Mouse (Mus musculus): ENCODE data around the gene Pigq. TPM values are rescaled to one million over a fixed set of nuclear protein-coding genes. Genes with fewer than 3 reads are reported as not detected.

Gene Pigq
- polyA plus RNA-seq, 1 experiment from 2014 or later = 59.7 TPM

DNA sequence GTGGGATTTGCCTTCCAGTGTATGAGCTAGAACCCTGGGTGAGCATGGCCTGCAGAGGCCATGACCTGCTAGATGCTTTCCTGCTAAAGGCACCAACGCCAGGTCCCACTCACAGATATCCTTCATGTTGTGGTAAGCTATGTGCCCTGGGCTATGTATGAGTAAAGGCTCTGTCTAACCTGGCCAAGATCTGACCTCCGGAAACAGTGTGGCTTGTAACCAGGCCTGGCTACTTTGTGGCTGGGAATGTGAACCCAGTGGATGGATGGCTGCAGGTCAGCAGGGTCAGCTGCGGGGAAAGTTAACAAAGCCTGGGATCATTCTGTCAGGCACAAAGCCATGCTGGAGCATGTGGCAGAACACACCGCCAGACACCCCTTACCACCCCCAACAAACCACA is 63.0 kb downstream of the Pigq start:
- no peak for ATAC-seq
- Histone ChIP-seq H3K27me3 (replicated peaks; ENCODE audit: control insufficient read depth, insufficient read depth, low read length) (no peaks in the 10 kb centered on the region), H3K4me3 (ENCODE audit: low read length) (no peak overlapping the region), H3K36me3 (ENCODE audit: control insufficient read depth, insufficient read depth, low read length) (peaks cover 14% of the 10 kb centered on the region; the same call in 1 of the 2 replicates), H3K9ac (ENCODE audit: low read depth, low read length) (no peak overlapping the region), H3K9me3 (ENCODE audit: control insufficient read depth, low read length) (no peaks in the 10 kb centered on the region), H3K27ac (ENCODE audit: low read length) (no peak overlapping the region), H3K4me1 (ENCODE audit: control insufficient read depth, insufficient read depth, low read length) (peaks cover 4% of the 10 kb centered on the region; the same call in 1 of the 2 replicates), H3K4me2 (ENCODE audit: low read depth, low read length) (no peak overlapping the region)
- 40% methylated on average over 4 of the region's 4 CpGs for WGBS

DNA sequence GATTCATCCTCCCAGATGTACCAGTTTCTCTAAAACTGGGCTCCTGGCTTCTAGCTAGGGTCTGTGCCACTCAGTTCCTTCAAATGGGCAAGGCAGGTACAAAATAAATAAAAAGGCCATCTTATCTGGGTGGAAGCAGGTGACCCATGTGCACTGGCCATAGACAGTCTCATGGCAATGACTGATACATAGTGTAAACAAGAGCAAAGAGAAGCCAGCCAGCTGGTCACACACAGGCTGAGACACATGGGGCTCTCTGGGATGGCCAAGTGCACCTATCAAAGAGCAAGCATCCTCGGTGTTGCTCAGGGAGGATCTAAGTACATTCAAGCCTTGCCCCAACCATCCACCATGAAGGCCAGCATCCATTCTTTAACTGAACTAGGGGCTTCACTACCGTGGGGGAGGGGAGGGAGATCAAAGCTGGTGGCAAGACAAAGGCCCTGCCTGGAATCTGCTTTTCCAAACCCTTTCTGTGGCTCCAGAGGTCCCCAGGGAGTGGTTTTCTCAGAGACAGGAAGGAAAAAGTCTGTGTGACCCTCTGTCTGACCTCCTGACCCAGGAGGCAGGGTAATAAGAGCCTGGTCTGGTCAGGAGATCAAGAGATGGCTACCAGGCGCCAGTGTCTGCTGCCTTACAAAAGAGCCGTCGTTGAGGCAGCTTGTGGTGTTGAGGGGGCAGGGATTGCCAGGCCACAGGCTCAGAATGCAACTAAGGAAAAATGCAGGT is 63.7 kb downstream of the Pigq start:
- no peak for ATAC-seq
- H3K4me3 ChIP-seq (ENCODE audit: low read length) = no peak overlapping the region
- H3K36me3 ChIP-seq (ENCODE audit: control insufficient read depth, insufficient read depth, low read length) = peaks cover 14% of the 10 kb centered on the region; the same call in 1 of the 2 replicates
- no peaks in the 10 kb centered on the region for H3K9me3 ChIP-seq (ENCODE audit: control insufficient read depth, low read length)
- 22% methylated on average over 5 of the region's 5 CpGs for WGBS
- H3K9ac ChIP-seq (ENCODE audit: low read depth, low read length) = no peak overlapping the region
- H3K27me3 ChIP-seq (replicated peaks; ENCODE audit: control insufficient read depth, insufficient read depth, low read length) = no peaks in the 10 kb centered on the region
- no peak overlapping the region for H3K4me2 ChIP-seq (ENCODE audit: low read depth, low read length)
- peaks cover 10% of the 10 kb centered on the region for H3K4me1 ChIP-seq (ENCODE audit: control insufficient read depth, insufficient read depth, low read length)
- H3K27ac ChIP-seq (ENCODE audit: low read length) = no peak overlapping the region

DNA sequence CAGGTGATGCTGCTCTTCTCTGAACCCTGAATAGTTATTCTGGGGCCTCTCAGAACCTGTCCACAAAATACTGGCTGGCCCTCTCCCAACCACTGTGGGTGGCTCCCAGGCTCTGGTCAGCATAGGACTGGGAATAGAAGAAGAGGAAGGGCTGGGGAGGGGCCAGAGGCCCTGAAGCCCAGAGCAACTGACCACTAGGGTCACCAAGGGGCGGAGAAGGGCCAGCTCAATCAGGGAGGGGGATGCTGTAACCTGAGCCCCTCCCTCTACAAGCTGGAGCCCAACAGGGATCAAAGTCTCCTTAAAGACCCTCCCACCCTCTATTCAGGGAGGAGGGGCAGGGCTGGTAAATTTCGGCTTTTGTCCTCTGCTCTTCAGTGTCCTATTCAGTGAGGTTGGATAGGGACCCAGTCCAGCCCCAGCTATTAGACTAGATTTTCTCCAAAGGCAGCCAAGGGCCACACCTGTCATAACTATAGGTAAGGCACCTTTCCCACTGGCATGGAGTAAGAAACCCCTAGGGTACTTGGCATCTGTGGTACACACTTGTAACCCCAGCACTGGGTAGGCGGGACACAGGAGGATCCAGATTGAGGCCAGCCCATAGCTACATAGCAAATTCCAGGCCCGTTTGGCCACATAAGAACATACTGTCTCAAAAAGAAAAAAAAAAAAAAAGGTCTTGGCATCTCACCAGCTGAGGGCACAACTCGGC is 64.4 kb downstream of the Pigq start, which contains the start of gene Wfikkn1:
Gene Wfikkn1, minus strand, starts transcription at position 663 of the 715 bp plus-strand sequence.
- H3K9me3 ChIP-seq (ENCODE audit: control insufficient read depth, low read length) = no peaks in the 10 kb centered on the region
- H3K36me3 ChIP-seq (ENCODE audit: control insufficient read depth, insufficient read depth, low read length) = peaks cover 14% of the 10 kb centered on the region; the same call in 1 of the 2 replicates
- peaks cover 13% of the 10 kb centered on the region for H3K4me1 ChIP-seq (ENCODE audit: control insufficient read depth, insufficient read depth, low read length)
- H3K9ac ChIP-seq (ENCODE audit: low read depth, low read length) = no peak within 1 kb of the TSS
- ATAC-seq = no peak
- H3K4me2 ChIP-seq (ENCODE audit: low read depth, low read length) = no peak within 1 kb of the TSS
- 39% methylated on average over 5 of the region's 5 CpGs for WGBS
- H3K27ac ChIP-seq (ENCODE audit: low read length) = no peak within 1 kb of the TSS
- H3K4me3 ChIP-seq (ENCODE audit: low read length) = no peak within 1 kb of the TSS
- H3K27me3 ChIP-seq (replicated peaks; ENCODE audit: control insufficient read depth, insufficient read depth, low read length) = no peaks in the 10 kb centered on the region

DNA sequence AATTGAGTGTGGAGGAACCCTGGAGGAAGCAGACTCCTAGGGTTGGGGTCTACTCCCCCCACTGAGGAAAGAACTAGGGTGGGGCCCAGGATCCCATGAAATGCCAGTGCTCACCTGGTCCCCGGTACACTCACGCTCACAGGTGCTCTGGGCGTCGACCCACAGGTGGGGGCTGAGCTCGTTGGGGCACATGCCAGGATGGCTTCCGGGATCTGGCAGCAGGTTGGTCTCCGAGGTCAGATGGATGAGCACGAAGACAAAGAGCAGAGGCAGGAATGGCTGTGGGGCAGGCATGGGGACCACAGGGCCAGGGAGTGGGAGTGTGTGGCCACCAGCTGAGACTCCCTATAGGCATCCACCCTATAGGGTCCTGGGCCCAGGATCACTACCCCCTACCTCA is 65.0 kb downstream of the Pigq start:
- H3K9ac ChIP-seq (ENCODE audit: low read depth, low read length) = no peak overlapping the region
- H3K27me3 ChIP-seq (replicated peaks; ENCODE audit: control insufficient read depth, insufficient read depth, low read length) = no peaks in the 10 kb centered on the region
- WGBS = 75% methylated on average over 8 of the region's 8 CpGs
- no peak overlapping the region for H3K4me3 ChIP-seq (ENCODE audit: low read length)
- H3K27ac ChIP-seq (ENCODE audit: low read length) = no peak overlapping the region
- H3K36me3 ChIP-seq (ENCODE audit: control insufficient read depth, insufficient read depth, low read length) = peaks cover 14% of the 10 kb centered on the region; the same call in 1 of the 2 replicates
- H3K4me1 ChIP-seq (ENCODE audit: control insufficient read depth, insufficient read depth, low read length) = peaks cover 13% of the 10 kb centered on the region
- no peak for ATAC-seq
- no peak overlapping the region for H3K4me2 ChIP-seq (ENCODE audit: low read depth, low read length)
- no peaks in the 10 kb centered on the region for H3K9me3 ChIP-seq (ENCODE audit: control insufficient read depth, low read length)

DNA sequence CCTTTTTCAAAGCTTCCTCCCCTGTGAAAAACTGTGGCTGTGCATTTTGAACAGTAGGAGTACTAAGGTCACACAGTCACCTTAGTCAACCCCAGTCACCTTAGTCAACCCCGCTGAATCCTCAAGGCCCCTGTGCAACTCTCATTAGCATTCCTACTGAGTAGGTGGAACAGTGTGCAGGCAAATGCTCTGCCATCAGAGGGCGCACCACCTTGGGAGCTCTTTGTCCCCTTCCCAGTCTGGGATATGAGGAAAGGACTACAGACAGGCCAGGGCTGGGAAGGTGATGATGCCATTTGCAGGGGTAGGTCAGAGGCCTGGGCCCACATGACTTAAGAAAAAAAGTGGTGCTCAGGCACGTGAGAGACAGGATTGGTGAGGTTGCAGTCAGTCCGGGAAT is 65.5 kb downstream of the Pigq start:
- Histone ChIP-seq H3K9ac (ENCODE audit: low read depth, low read length) (no peak overlapping the region), H3K4me2 (ENCODE audit: low read depth, low read length) (no peak overlapping the region), H3K27me3 (replicated peaks; ENCODE audit: control insufficient read depth, insufficient read depth, low read length) (no peaks in the 10 kb centered on the region), H3K4me3 (ENCODE audit: low read length) (no peak overlapping the region), H3K9me3 (ENCODE audit: control insufficient read depth, low read length) (no peaks in the 10 kb centered on the region), H3K4me1 (ENCODE audit: control insufficient read depth, insufficient read depth, low read length) (peaks cover 15% of the 10 kb centered on the region), H3K27ac (ENCODE audit: low read length) (no peak overlapping the region), H3K36me3 (ENCODE audit: control insufficient read depth, insufficient read depth, low read length) (peaks cover 14% of the 10 kb centered on the region; the same call in 1 of the 2 replicates)
- 55% methylated on average over 4 of the region's 4 CpGs for WGBS
- no peak for ATAC-seq

DNA sequence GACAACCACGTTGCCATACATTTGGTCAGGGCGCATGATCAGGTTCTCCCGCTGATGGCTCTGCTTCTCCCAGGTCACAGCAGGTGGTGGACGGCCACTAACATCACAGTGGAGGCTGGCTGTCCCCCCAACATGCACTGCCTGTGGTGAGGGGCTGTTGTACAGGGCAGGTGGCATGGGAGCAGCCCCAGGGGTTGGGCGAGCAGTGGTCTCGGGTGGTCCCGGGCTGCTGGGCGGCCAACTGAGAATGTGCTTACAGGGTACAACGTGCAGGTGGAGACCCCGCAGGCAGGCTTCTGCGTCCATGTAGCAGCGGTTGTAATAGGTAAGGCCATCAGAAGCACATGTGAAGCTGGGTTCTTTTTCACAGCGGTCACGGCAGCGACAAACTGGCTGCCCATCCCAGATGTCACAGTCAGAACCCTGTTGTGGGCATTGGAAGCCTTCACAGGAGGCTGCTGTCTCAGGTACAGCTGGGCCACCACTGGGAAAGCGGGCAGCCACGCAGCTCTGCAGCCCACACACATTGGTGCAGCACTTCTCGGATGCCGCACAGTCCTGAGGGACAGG is 66.0 kb downstream of the Pigq start:
- peaks cover 19% of the 10 kb centered on the region for H3K4me1 ChIP-seq (ENCODE audit: control insufficient read depth, insufficient read depth, low read length)
- no peaks in the 10 kb centered on the region for H3K27me3 ChIP-seq (replicated peaks; ENCODE audit: control insufficient read depth, insufficient read depth, low read length)
- H3K36me3 ChIP-seq (ENCODE audit: control insufficient read depth, insufficient read depth, low read length) = peaks cover 14% of the 10 kb centered on the region; the same call in 1 of the 2 replicates
- no peak overlapping the region for H3K27ac ChIP-seq (ENCODE audit: low read length)
- H3K4me3 ChIP-seq (ENCODE audit: low read length) = no peak overlapping the region
- H3K9ac ChIP-seq (ENCODE audit: low read depth, low read length) = no peak overlapping the region
- WGBS = 91% methylated on average over 19 of the region's 19 CpGs
- no peak for ATAC-seq
- H3K4me2 ChIP-seq (ENCODE audit: low read depth, low read length) = no peak overlapping the region
- no peaks in the 10 kb centered on the region for H3K9me3 ChIP-seq (ENCODE audit: control insufficient read depth, low read length)

DNA sequence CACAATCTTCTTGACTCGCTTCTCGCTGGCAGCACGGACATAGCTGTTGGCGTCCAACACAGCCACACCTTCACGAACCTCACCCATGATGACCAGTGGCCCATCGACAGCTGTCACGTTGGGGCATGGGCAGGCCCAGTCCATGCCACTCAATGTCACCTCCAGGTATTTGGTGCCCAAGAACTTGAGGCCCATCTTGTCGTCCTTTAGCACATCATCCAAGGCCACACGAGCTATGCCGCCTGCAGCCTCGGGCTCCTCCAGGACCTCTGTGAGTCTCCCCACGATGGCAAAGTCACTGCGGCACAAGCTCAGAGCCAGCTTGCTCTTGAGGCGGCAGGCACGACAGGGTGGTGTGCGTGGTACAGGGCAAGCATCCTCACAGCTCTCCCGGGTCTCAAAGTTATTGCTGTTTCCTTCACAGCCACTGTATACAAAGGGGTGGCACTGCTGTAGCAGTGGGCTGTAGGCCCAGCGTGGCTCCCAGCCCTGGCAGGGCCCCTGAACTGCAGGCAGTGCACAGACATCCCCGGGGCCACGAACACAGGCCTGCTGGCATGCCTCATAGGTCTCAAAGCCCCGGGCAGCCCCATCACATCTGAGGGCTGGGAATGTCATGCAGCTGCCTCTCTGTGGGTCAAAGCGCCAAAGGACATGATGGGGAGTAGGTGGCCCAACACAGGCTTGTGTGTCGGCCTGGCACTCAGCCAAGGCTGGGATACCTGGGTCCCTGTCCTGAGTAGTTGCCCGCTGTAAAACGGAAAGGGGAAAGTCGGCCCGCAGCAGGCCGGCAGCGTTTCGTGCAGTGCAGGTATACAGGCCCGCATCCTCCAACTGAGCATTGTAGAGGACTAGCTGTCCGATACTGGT is 66.8 kb downstream of the Pigq start:
- no peak overlapping the region for H3K9ac ChIP-seq (ENCODE audit: low read depth, low read length)
- H3K36me3 ChIP-seq (ENCODE audit: control insufficient read depth, insufficient read depth, low read length) = peaks cover 8% of the 10 kb centered on the region; the same call in 1 of the 2 replicates
- H3K4me3 ChIP-seq (ENCODE audit: low read length) = no peak overlapping the region
- no peak overlapping the region for H3K27ac ChIP-seq (ENCODE audit: low read length)
- ATAC-seq = no peak
- WGBS = 92% methylated on average over 32 of the region's 32 CpGs
- no peaks in the 10 kb centered on the region for H3K9me3 ChIP-seq (ENCODE audit: control insufficient read depth, low read length)
- H3K4me2 ChIP-seq (ENCODE audit: low read depth, low read length) = no peak overlapping the region
- no peaks in the 10 kb centered on the region for H3K27me3 ChIP-seq (replicated peaks; ENCODE audit: control insufficient read depth, insufficient read depth, low read length)
- peaks cover 19% of the 10 kb centered on the region for H3K4me1 ChIP-seq (ENCODE audit: control insufficient read depth, insufficient read depth, low read length)

DNA sequence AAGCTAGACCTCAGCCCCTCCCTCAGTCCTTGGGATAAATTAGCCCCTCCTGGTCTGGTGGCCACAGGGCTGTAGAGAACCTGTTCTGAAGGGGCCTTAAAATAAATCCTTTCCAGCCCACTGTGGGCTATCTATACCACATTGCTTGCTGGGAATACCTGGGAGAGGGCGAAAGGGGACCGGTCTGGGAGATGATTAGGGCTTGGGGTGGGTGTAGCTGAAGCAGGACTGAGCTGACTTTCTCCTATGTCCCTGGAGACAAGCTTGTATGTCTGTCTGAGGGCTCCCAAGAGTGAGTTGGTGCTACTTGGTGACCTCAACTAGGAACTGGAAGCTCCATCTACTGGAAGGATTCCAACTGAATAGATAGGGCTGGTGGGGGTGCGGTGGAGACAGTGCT is 67.7 kb downstream of the Pigq start:
- Histone ChIP-seq H3K9ac (ENCODE audit: low read depth, low read length) (no peak overlapping the region), H3K9me3 (ENCODE audit: control insufficient read depth, low read length) (no peaks in the 10 kb centered on the region), H3K4me3 (ENCODE audit: low read length) (no peak overlapping the region), H3K4me2 (ENCODE audit: low read depth, low read length) (no peak overlapping the region), H3K27ac (ENCODE audit: low read length) (no peak overlapping the region), H3K27me3 (replicated peaks; ENCODE audit: control insufficient read depth, insufficient read depth, low read length) (no peaks in the 10 kb centered on the region), H3K36me3 (ENCODE audit: control insufficient read depth, insufficient read depth, low read length) (peaks cover 8% of the 10 kb centered on the region; the same call in 1 of the 2 replicates), H3K4me1 (ENCODE audit: control insufficient read depth, insufficient read depth, low read length) (peaks cover 19% of the 10 kb centered on the region)
- ATAC-seq = no peak
- WGBS = 89% methylated on average over 3 of the region's 3 CpGs
